Mouse (Mus musculus) neural tube, embryonic 11.5 days (tissue): Measurements from ENCODE around the gene Otud6a. TPM values are rescaled to one million over a fixed set of nuclear protein-coding genes. Genes with fewer than 3 reads are reported as not detected.
A peak's percentile ranks its signal among the peaks of the same experiment; 100 is the strongest.
"Not testable (repeated sequence)": the region's sequence is repeated elsewhere in the genome, so short reads cannot be mapped to it uniquely, and the experiment has no call there.

Experiments
- ATAC-seq: fragments of 200-750 bp; cut with Nextera tagmentation; 2 replicates; pipeline ENCODE4 v1.8.0; 2017; ENCODE audit warnings: moderate number of reproducible peaks, mild to moderate bottlenecking, moderate TSS enrichment, moderate library complexity; ENCODE audit not compliant: insufficient read depth, low FRiP score, low TSS enrichment
- DNase-seq: peaks from one replicate; pipeline ENCODE4 v3.0.0-alpha.2; 2015; ENCODE audit warnings: low spot score
- H3K27ac ChIP-seq: fragments of 300-500 bp; sonication (generic); 2 replicates; pipeline ENCODE4 v1.5.1; 2014; ENCODE audit warnings: low read depth, mild to moderate bottlenecking, low read length
- H3K27me3 ChIP-seq: fragments of 300-500 bp; sonication (generic); 2 replicates; pipeline ENCODE4 v1.6.1; 2014; ENCODE audit warnings: mild to moderate bottlenecking, low read length, mixed read lengths; ENCODE audit not compliant: control insufficient read depth, insufficient read depth
- H3K36me3 ChIP-seq: fragments of 300-500 bp; sonication (generic); 2 replicates; pipeline ENCODE4 v1.6.1; 2014; ENCODE audit warnings: mild to moderate bottlenecking, low read length, moderate library complexity, mixed read lengths; ENCODE audit not compliant: control insufficient read depth, insufficient read depth
- H3K4me1 ChIP-seq: fragments of 300-500 bp; sonication (generic); 2 replicates; pipeline ENCODE4 v1.6.1; 2014; ENCODE audit warnings: low read length, mixed read lengths; ENCODE audit not compliant: control insufficient read depth, insufficient read depth
- H3K4me2 ChIP-seq: fragments of 300-500 bp; sonication (generic); 2 replicates; pipeline ENCODE4 v1.6.1; 2014; ENCODE audit warnings: low read depth, mild to moderate bottlenecking, moderate library complexity
- H3K4me3 ChIP-seq: fragments of 300-500 bp; sonication (generic); 2 replicates; pipeline ENCODE4 v1.5.1; 2014; ENCODE audit warnings: low read depth, low read length
- H3K9ac ChIP-seq: fragments of 300-500 bp; sonication (generic); 2 replicates; pipeline ENCODE4 v1.6.1; 2014; ENCODE audit warnings: mild to moderate bottlenecking, low read length
- H3K9me3 ChIP-seq: fragments of 300-500 bp; sonication (generic); 2 replicates; pipeline ENCODE4 v1.6.1; 2016; ENCODE audit warnings: low read length; ENCODE audit not compliant: control insufficient read depth
- WGBS: fragments of 180-500 bp; shearing (Covaris S2); extraction: QIAGEN DNeasy Blood & Tissue Kit; methylation state at CpG from one replicate; pipeline ENCODE4 v1.1.7; 2014; 5-methylcytosine and 5-hydroxymethylcytosine counted together
- microRNA counts: library from miRNA; unstranded; fragments of <30 nt; microRNA quantifications from one replicate; lab custom pipeline; 2015
- microRNA-seq: library from miRNA; unstranded; fragments of <30 nt; microRNA quantifications from one replicate; pipeline ENCODE4, GENCODE M21; 2016
- polyA plus RNA-seq: library from polyadenylated mRNA; unstranded; fragments of >200 nt; fragmentation: Nextera tagmentation; extraction: Ambion mirVana; gene quantifications from 2 replicates; pipeline ENCODE4 v1.2.1, GENCODE M21; 2014

Otud6a gene
- polyA plus RNA-seq, 1 experiment from 2014 or later = not detected

GRCm38 (mm10) chrX:100442617-100443016 is 13.8 kb downstream of the Otud6a start, which contains the start of gene Awat2:
Gene Awat2, minus strand, starts transcription at chrX:100442717.
- H3K36me3 ChIP-seq, ATAC-seq, H3K9me3 ChIP-seq, H3K4me3 ChIP-seq, H3K4me1 ChIP-seq, H3K9ac ChIP-seq, DNase-seq, H3K27me3 ChIP-seq, H3K4me2 ChIP-seq, H3K27ac ChIP-seq: not testable (repeated sequence)
- WGBS = 90% methylated on average over 2 of the region's 2 CpGs

- H3K9ac ChIP-seq = no peak overlapping the region
- H3K36me3 ChIP-seq = no peaks in the 10 kb centered on the region
- ATAC-seq (no peak), DNase-seq (no peak)
- H3K4me3 ChIP-seq = no peak overlapping the region
- no peak overlapping the region for H3K27ac ChIP-seq
- no peaks in the 10 kb centered on the region for H3K9me3 ChIP-seq
- no peak overlapping the region for H3K4me2 ChIP-seq
- H3K27me3 ChIP-seq = no peaks in the 10 kb centered on the region
- H3K4me1 ChIP-seq = no peaks in the 10 kb centered on the region
- WGBS = 94% methylated on average over 7 of the region's 7 CpGs
These were observed 14.7 kb downstream of the Otud6a start for GRCm38 (mm10) chrX:100443532-100443931.

DNA sequence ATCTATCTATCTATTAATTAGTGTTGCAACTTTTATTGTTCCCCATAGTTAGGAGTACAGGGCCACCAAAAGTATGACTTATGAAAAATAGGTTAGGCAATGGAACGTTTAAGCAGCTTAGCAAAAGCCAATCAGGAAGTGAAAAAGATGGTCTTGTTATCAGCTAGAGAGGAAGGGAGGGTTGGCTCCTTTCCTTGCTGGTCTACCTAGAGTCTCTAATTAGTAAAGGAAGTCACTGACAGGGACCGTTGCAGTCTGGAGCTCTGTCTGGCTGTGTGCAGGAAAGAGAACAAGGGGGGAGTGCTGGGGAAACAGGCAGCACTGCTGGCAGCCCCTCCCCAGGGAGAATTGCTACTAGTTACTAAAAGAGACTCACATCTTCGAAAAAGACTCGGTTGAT is 39.2 kb downstream of the Otud6a start:
- Histone ChIP-seq H3K9ac (no peak overlapping the region), H3K36me3 (no peaks in the 10 kb centered on the region), H3K4me2 (no peak overlapping the region), H3K4me3 (no peak overlapping the region), H3K4me1 (no peaks in the 10 kb centered on the region), H3K9me3 (no peaks in the 10 kb centered on the region), H3K27ac (no peak overlapping the region), H3K27me3 (no peaks in the 10 kb centered on the region; the same call in 1 of the 2 replicates)
- 83% methylated on average over 4 of the region's 4 CpGs for WGBS
- no peak for ATAC-seq
- DNase-seq = no peak

DNA sequence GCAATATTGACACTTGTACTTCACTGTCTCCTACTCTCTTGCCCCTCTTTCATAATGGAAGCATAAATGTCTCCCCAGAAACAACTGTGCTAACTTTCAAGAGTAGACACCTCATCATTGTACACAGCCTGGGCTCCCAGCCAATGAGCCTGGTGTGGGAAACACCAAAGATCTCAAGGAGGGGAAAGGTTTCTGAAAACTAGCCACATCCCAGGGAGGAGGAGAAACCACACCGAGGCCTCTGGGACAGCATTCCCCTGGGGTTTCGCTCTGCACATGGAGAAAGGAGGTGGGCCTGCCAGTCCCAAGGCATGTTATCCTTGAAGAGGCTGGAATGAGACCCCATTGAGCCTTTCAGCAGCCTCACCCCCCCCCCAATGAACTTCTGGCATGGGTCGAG is 41.3 kb downstream of the Otud6a start:
- 82% methylated on average over 3 of the region's 3 CpGs for WGBS
- Histone ChIP-seq H3K4me2 (no peak overlapping the region), H3K27ac (no peak overlapping the region), H3K9ac (no peak overlapping the region), H3K4me1 (no peaks in the 10 kb centered on the region), H3K9me3 (no peaks in the 10 kb centered on the region), H3K4me3 (no peak overlapping the region), H3K27me3 (no peaks in the 10 kb centered on the region; the same call in 1 of the 2 replicates), H3K36me3 (no peaks in the 10 kb centered on the region)
- no peak for DNase-seq
- ATAC-seq = no peak

DNA sequence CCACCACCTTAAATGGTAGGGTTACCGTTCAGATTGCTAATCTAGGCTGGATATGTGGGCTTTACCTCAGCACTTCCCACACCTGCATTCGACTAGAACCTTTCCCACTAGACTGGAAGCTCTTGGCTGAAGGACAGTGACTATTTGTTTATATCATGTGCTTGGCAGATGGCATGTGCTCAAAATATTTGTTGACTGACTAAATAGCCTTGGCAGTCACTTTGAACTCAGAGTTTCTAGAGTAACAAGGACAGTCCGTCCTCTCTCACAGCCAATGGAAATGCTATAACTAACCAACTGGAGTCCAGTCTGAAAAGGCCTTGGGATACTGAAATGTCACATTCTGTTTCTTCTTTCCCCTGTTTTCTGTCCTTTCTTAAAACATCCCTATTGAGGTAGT is 42.7 kb downstream of the Otud6a start:
- DNase-seq = no peak
- 86% methylated on average over 3 of the region's 3 CpGs for WGBS
- Histone ChIP-seq H3K9me3 (no peaks in the 10 kb centered on the region), H3K4me3 (no peak overlapping the region), H3K27ac (no peak overlapping the region), H3K27me3 (no peaks in the 10 kb centered on the region; the same call in 1 of the 2 replicates), H3K9ac (no peak overlapping the region), H3K36me3 (no peaks in the 10 kb centered on the region), H3K4me2 (no peak overlapping the region), H3K4me1 (no peaks in the 10 kb centered on the region)
- ATAC-seq = no peak

- Histone ChIP-seq H3K27me3 (no peaks in the 10 kb centered on the region), H3K9me3 (no peaks in the 10 kb centered on the region), H3K4me2 (no peak overlapping the region), H3K4me1 (no peaks in the 10 kb centered on the region), H3K9ac (no peak overlapping the region), H3K36me3 (no peaks in the 10 kb centered on the region), H3K4me3 (no peak overlapping the region), H3K27ac (no peak overlapping the region)
- ATAC-seq (no peak), DNase-seq (no peak)
- WGBS = 78% methylated on average over 4 of the region's 4 CpGs
These were observed 46.9 kb downstream of the Otud6a start for GRCm38 (mm10) chrX:100475569-100476223.

MicroRNA genes within 50 kb of the gene (microRNA counts, 519-probe panel; counts per million panel counts)
- microRNA mmu-miR-676 (lab: Ali Mortazavi, UCI) = 3,332 counts per million, percentile 67 among the panel's probes with 10 or more counts

Small RNA genes within 50 kb of the gene (microRNA-seq; reads per million reads assigned to microRNA genes)
- 740 reads per million, percentile 74 among the genes with 10 or more reads in this experiment for gene Mir676

Other genes starting within 250 kb of the Otud6a start
- 0.53 and 0.73 TPM in 2 replicates for gene Awat2, start 13.7 kb downstream of the Otud6a start, polyA plus RNA-seq
- gene Igbp1, start 65.3 kb downstream of the Otud6a start, polyA plus RNA-seq = 39.8 and 44.8 TPM in 2 replicates
- gene Dgat2l6, start 95.8 kb downstream of the Otud6a start, polyA plus RNA-seq = not detected in 2 replicates
- gene Awat1, start 143.2 kb downstream of the Otud6a start, polyA plus RNA-seq = not detected in 2 replicates
- not detected in 2 replicates for gene P2ry4, start 165.9 kb downstream of the Otud6a start, polyA plus RNA-seq
- not detected in 2 replicates for gene Arr3, start 176.5 kb downstream of the Otud6a start, polyA plus RNA-seq
- 42.1 and 42.3 TPM in 2 replicates for gene Kif4, start 196.7 kb downstream of the Otud6a start, polyA plus RNA-seq
- gene Pdzd11, start 197.6 kb downstream of the Otud6a start, polyA plus RNA-seq = 130 and 134 TPM in 2 replicates